Mouse (Mus musculus): Measurements from ENCODE around the gene Lsm6.

The Lsm6 gene

DNA sequence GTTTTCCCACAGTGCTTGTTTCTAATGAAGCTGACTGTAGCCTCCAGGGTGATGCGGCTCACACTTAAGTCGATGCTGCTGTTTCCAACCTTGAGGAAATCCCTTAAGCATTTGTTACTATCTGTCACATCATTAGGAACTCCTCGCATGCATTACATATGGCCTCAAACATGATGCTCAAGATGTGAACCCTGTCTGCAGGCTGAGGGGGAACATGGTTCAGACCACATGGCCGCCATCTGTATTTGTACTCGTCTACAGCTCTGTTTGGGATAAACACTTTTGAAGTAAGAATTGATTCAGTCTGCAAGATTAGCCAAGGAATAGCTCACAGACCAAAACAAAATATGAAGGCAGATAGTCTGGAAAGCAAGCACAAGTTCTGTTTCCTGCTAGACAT lies 14.9 kb downstream of the Lsm6 start:
- no peak for DNase-seq (ENCODE audit: low spot score)

DNA sequence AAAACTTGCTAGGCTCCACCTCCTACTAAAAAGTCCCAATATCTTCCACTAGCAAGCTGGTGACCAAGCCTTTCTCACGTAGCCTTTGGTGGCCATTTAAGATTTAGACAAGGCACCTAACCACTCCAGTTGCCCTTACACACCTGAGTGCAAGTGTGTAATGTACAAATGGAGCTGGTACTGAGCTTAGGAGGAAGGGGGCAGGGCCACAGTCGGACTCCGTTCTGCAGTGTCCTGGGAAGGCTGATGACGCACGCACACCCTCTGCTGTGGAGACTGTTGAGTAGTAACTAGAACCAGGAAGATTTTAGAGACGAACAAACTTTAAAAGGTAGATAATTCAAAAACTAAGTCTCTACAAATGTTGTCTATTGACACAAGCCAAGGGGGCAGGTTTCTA lies 19.7 kb downstream of the Lsm6 start:
- DNase-seq (ENCODE audit: low spot score): no peak

DNA sequence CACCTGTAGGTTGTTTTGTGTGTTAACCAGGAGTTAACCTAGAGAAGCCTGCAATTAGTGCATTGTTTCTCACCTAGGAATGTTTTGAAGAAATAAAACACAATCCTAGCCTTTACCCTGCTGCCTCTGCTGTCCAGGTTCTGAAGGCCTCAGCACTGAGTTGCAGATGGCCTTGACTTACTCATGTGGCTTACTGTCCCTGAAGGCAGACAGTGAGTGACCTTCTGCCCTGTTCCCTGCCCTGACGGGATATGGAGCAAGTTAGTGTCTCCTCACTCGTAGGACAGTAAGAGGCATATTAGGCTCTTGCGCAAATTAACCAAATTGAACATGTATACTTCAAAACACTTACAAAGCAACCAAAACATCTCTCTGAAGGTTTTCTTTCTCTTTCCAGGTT lies 22.3 kb downstream of the Lsm6 start:
- DNase-seq (ENCODE audit: low spot score): no peak

DNA sequence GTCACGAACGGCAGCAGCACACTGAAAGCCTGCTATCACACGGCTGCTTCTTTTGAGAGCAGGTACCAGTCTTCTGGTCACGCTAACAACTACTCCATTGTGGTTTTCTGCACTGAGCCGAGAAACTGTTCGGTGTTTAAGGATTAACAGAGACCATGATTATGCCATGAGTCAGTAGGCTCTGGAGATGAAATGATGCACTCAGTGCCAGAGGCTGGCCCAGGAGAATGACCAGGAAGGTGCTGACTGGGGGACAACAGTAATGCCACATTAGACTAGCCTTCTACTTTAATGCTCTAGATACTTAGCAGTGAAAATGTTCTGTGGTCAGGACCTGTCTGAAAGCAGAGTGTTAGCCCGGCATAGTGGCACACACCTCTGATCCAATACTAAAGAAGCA lies 23.0 kb downstream of the Lsm6 start:
- no peak for DNase-seq (ENCODE audit: low spot score)

DNA sequence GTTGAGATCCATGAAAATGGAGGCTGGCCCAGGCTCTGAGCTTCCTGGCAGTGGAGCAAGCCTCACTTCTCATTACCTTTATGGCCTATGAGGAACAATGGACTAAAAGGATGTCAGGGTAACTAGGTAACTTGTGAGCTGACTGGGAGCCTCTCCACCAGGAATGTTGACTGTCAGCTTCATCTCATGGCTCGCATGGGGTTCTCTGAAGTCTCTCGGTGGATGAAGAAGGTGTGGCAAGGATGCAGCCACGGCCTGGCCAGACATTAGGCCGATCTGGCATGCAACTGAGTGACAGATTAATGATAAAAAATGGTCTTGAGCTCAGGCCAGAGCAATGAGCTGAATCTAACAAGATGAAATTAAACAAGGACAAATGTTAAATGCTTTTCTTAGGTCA lies 27.7 kb downstream of the Lsm6 start:
- DNase-seq (ENCODE audit: low spot score): no peak

DNA sequence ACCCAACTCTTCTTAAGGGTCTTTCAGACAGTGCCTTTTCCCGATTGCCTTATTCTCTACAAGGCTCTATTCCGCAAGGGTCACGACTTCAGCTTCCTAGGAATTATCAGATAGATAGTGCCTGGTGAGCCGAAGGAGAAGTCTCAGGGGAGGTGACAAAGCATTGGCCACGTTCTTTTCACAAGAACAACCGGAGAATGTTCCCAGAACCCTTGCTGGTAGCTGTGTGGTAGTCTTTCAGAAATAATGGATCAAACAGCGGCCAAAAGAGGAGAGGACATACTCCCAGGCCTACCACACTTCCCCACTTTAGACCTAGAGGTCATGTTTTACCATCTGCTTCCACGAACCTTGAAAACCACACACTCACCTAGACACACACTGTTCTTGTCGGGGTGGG lies 44.1 kb downstream of the Lsm6 start:
- no peak for DNase-seq (ENCODE audit: low spot score)

DNA sequence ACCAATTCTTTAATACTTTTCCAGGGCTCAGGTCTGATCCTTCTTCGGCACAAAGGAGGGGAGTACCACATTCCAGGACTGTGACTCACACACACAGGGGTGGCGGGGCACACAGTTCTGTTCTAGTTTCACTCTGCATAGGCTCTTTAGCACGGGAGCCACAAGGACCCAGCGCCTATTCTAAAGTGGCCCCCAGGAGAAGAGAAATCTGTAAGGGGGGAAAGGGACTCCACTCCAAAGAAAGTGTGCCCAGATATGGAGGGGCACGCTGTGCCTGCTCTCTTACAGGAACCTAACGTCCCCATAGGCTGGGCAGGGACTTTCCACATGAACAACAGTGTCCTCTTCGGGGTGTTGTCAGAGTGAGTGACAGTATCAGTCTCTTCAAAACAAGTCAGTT lies 49.7 kb downstream of the Lsm6 start:
- no peak for DNase-seq (ENCODE audit: low spot score)

DNA sequence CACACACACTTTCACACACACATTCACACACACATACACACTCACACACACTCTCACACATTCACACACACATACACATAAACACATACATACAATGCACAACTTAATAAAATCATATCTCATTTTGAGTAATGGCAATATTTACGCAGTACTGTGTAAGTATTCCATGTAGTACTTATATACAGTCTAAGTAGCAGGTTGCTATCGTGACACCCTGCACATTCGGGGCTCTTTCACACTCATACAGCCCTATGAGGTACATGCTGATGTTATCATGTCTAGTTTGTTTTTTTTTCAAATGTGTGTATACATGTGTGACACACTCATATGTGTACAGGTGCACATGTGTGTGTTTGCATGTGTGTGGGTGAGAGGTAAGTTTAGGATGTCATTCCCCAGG lies 50.4 kb downstream of the Lsm6 start:
- no peak for DNase-seq (ENCODE audit: low spot score)

DNA sequence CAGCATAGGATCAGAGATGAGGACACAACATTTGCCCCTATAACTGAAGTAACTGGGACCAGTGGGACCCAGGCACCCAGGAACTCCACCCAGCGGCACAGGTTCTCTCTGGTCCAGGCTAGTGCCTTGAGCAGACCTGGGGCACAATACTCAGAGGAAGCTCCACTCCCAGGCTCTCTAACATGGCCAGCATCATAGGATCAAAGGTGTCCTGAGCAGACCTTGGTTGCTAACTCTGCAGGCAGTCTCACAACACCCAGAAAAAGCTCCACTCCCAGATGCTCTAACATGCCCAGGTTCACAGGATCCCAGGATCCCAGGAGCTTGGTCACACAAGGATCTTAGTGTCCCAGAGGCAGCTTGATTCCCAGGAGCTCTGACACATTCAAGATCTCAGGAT lies 55.4 kb downstream of the Lsm6 start:
- DNase-seq (ENCODE audit: low spot score): no peak

DNA sequence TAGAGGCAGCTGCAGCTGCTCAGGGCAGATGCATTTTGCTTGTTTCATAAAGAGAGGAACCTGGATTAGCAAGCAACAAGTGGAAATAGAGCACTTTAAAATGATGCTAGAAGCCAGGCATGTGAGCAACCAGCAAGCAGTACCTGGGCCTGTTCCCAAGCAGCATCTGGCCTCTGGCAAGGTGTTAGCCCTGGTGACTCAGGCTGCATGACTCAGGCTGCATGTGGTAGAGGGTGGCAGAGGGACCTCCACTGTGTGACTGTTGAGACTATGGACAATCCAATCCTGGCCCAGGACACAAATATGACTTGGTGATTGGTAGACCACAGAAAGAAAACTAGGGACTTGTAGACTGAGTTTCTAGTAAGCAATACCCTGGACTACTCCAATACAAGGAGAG lies 56.0 kb downstream of the Lsm6 start:
- no peak for DNase-seq (ENCODE audit: low spot score)

DNA sequence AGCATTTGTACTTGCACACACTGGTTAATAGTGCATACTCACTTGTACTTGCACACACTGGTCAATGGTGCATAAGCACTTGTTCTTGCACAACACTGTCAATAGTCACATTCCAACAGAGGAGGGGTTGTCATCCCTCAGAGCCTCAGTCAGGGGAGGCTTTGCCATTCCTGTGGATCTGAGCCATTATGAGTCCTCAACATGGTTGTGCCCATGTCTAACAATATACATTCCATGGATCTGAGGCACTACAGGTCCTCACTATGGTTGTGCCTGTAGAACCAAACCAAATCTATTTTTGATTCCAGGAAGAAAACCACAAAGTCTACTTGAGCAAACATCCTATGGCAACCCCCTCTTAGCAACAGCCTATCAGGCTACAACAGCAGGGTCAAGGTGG lies 61.8 kb downstream of the Lsm6 start:
- no peak for DNase-seq (ENCODE audit: low spot score)

DNA sequence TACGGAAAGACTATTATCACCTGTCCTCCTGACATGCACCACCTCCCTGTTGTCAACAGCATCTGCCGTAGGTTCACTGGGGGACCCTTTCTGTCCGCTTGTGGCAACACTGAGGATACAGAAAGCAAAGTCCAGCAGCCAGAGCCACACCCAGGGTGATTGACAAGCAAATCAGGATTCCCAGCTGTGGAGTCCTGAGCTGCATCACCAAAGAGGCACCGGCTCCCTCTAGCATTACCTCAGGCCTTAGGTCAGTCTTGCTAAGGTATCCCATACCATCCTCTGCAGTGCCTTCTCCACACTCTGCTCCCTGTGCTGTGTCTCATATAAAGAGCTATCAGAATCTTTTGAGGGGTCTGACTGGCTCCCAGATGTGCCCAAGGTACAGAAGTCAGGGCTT lies 66.0 kb downstream of the Lsm6 start:
- no peak for DNase-seq (ENCODE audit: low spot score)

All from left cerebral cortex, adult 11 months (tissue).